Mouse (Mus musculus) heart, embryonic 11.5 days (tissue): Measurements from ENCODE around the gene Siglecg. TPM values are rescaled to one million over a fixed set of nuclear protein-coding genes. Genes with fewer than 3 reads are reported as not detected.
"Not testable (repeated sequence)": the region's sequence is repeated elsewhere in the genome, so short reads cannot be mapped to it uniquely, and the experiment has no call there.

Experiments
- ATAC-seq: fragments of 200-750 bp; cut with Nextera tagmentation; replicated peaks from 2 replicates; pipeline ENCODE4 v1.8.0; 2017; ENCODE audit warnings: moderate library complexity; ENCODE audit not compliant: insufficient number of reproducible peaks, low FRiP score, low TSS enrichment
- H3K27ac ChIP-seq: fragments of 300-500 bp; sonication (generic); 2 replicates; pipeline ENCODE4 v1.5.1; 2014; ENCODE audit warnings: mild to moderate bottlenecking, low read depth, low read length
- H3K27me3 ChIP-seq: fragments of 300-500 bp; sonication (generic); 2 replicates; pipeline ENCODE4 v1.6.1; 2014; ENCODE audit warnings: mild to moderate bottlenecking, low read length, mixed read lengths; ENCODE audit not compliant: control insufficient read depth, insufficient read depth
- H3K36me3 ChIP-seq: fragments of 300-500 bp; sonication (generic); 2 replicates; pipeline ENCODE4 v1.6.1; 2014; ENCODE audit warnings: mild to moderate bottlenecking, low read length, moderate library complexity, mixed read lengths; ENCODE audit not compliant: control insufficient read depth, insufficient read depth
- H3K4me1 ChIP-seq: fragments of 300-500 bp; sonication (generic); 2 replicates; pipeline ENCODE4 v1.6.1; 2014; ENCODE audit warnings: low read length; ENCODE audit not compliant: control insufficient read depth, insufficient read depth
- H3K4me2 ChIP-seq: fragments of 300-500 bp; sonication (generic); 2 replicates; pipeline ENCODE4 v1.6.1; 2014; ENCODE audit warnings: mild to moderate bottlenecking, moderate library complexity
- H3K4me3 ChIP-seq: fragments of 300-500 bp; sonication (generic); 2 replicates; pipeline ENCODE4 v1.5.1; 2014; ENCODE audit warnings: low read depth, low read length
- H3K9ac ChIP-seq: fragments of 300-500 bp; sonication (generic); 2 replicates; pipeline ENCODE4 v1.6.1; 2014; ENCODE audit warnings: mild to moderate bottlenecking, low read depth, low read length, moderate library complexity
- H3K9me3 ChIP-seq: fragments of 300-500 bp; sonication (generic); replicated peaks from 2 replicates; pipeline ENCODE4 v1.6.1; 2016; ENCODE audit warnings: low read length; ENCODE audit not compliant: control insufficient read depth
- WGBS: fragments of 180-500 bp; shearing (Covaris S2); extraction: QIAGEN DNeasy Blood & Tissue Kit; methylation state at CpG from one replicate; pipeline ENCODE4 v1.1.7; 2014; ENCODE audit not compliant: insufficient replicate concordance; 5-methylcytosine and 5-hydroxymethylcytosine counted together
- polyA plus RNA-seq: library from polyadenylated mRNA; unstranded; fragments of >200 nt; fragmentation: Nextera tagmentation; extraction: Ambion mirVana; gene quantifications from 2 replicates; pipeline ENCODE4 v1.2.1, GENCODE M21; 2014

Siglecg gene
- polyA plus RNA-seq, 1 experiment from 2014 or later: not detected

DNA sequence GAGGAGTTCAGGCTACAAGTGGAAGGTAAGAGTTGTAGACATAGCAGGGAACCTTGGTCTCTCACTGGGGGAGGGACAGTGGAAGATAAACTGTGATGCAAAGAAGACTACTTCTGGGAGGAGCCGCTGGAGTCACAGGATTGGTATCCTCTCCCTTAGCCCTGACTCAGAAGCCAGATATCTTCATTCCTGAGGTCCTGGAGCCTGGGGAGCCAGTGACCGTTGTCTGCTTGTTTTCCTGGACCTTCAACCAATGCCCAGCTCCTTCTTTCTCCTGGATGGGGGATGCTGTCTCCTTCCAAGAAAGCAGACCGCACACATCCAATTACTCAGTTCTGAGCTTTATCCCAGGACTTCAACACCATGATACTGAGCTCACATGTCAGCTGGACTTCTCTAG, 1.1 kb downstream of the Siglecg start:
- Histone ChIP-seq H3K4me2 (no peak overlapping the region), H3K27me3 (no peaks in the 10 kb centered on the region), H3K27ac (no peak overlapping the region), H3K4me1 (no peaks in the 10 kb centered on the region), H3K9ac (no peak overlapping the region), H3K36me3 (no peaks in the 10 kb centered on the region), H3K9me3 (no peaks in the 10 kb centered on the region), H3K4me3 (no peak overlapping the region)
- 48% methylated on average over 3 of the region's 3 CpGs for WGBS
- no peak for ATAC-seq

DNA sequence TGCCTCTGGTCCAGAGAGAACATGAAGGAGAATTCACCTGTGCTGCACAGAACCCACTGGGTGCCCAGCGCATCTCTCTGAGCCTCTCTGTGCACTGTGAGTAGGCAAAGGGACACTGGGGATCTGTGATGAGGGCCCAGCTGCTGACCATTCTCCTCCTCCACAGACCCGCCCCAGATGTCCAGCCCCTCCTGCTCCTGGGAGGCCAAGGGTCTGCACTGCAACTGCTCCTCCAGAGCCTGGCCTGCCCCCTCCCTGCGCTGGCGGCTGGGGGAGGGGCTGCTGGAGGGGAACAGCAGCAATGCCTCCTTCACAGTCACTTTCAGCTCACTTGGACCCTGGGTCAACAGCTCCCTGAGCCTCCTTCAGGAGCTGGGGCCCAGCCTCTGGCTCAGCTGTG, 3.7 kb downstream of the Siglecg start:
- H3K36me3 ChIP-seq, H3K4me1 ChIP-seq, H3K4me3 ChIP-seq, H3K9ac ChIP-seq, H3K4me2 ChIP-seq, H3K9me3 ChIP-seq, H3K27ac ChIP-seq, ATAC-seq, H3K27me3 ChIP-seq: not testable (repeated sequence)
- 31% methylated on average over 3 of the region's 4 CpGs for WGBS

DNA sequence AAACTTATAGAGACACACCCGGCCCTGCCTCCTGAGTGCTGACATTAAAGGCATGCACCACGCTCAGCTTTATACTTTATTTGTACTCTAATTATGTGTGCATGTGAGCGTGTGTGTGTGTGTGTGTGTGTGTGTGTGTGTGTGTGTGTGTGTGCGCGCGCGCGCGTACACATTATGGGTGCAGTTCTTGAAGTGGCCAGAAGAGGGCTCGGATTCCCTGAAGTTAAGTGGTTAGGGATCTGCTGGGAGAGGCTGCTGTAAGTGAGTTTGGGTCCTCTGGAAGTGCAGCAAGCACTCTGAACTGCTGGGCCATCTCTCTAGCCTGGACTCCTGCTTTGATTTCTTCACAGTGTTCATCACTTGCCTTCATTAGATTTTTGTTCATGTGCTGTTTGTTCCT, 9.3 kb downstream of the Siglecg start:
- no peak overlapping the region for H3K4me3 ChIP-seq
- WGBS: 76% methylated on average over 10 of the region's 10 CpGs
- H3K4me2 ChIP-seq: no peak overlapping the region
- no peaks in the 10 kb centered on the region for H3K9me3 ChIP-seq
- H3K27ac ChIP-seq: no peak overlapping the region
- ATAC-seq: no peak
- H3K27me3 ChIP-seq: no peaks in the 10 kb centered on the region
- no peak overlapping the region for H3K9ac ChIP-seq
- no peaks in the 10 kb centered on the region for H3K4me1 ChIP-seq
- H3K36me3 ChIP-seq: no peaks in the 10 kb centered on the region

DNA sequence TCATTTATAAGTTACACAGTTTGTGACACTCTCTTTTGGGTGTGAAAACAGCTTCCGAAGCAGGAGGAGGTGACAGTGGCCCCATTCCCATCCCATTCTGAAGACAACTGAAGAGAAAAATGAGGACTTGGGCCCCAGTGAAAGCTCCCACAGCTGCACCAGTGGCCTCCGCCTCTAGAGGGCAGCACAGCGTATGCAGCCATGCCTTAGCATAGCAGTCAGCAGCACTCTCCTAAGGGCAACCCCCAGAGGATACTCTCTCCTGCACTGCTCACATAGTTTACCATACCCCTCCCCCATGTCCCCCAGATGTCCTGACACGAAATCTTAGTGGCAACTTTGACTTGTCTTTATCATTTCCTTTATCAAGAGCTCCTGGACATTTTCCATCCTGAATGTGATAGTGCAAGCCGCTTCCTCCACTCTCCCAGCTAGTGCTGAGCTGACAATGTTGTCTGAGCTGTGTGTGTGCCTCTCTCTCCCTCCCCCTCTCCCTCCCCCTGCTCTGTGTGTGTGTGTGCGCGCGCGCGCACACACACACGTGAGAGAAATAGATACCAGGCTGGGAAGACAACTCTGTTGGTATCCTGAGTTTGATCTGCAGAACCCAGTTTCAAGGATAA, 15.1 kb downstream of the Siglecg start:
- no peaks in the 10 kb centered on the region for H3K36me3 ChIP-seq

DNA sequence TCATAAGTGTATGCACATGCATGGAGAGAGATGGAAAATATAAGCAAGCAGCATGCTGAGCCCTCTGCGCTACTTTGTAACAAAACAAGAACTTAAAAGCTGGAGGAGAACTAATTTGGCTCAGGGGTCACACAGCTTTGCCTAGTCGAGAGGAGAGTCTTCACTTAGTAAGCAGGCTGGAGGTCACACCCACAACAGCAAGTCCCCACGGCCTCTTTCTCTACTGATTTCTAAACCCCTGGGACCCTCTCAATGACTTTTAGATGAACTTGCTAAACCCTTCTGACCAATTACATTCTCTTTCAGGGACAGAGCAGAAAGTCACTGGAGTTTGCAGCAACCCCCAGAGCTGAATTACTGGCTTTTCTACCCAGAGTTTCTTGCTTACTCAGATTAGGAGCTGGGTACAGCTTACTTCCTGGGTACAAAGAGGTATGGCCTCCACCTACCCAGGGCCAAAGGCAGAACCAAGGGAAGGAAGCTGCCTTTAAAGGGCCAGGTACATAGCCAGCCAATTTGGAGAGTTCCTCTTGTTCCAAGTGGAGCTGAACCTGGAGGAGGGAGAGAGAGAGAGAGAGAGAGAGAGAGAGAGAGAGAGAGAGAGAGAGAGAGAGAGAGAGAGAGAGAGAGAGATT, 16.1 kb downstream of the Siglecg start:
- H3K36me3 ChIP-seq: no peaks in the 10 kb centered on the region

More for the DNA sequence above, 15.1 kb downstream of the Siglecg start:
- WGBS: 11% methylated on average over 11 of the region's 11 CpGs
- Histone ChIP-seq H3K4me3 (no peak overlapping the region), H3K4me2 (peak overlapping the region; percentile 47), H3K4me1 (no peaks in the 10 kb centered on the region), H3K9ac (no peak overlapping the region), H3K27ac (no peak overlapping the region), H3K9me3 (no peaks in the 10 kb centered on the region), H3K27me3 (no peaks in the 10 kb centered on the region)
- peak; percentile 79 for ATAC-seq

DNA sequence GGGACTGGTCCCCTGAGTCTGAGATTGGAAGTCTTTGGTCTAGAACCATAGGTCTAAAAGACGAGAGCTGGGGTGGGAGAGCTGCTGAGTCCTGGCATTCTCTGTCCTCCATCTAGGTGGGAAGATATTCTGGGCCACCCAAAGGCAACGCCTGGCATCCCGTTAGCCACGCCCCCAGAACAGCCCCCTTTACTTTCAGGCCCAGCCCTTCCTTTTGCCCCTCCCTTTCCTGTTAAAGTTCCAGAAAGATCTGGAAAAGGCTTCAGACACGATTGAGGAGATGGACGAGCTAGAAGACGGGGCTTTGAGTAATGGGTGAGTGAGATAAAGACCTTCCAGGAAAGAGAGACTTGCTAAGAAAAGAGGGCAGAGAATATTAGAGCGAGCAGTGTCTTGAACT, 19.4 kb downstream of the Siglecg start, which contains the start of gene Lim2:
Gene Lim2, plus strand, starts transcription at position 265 of the 400 bp plus-strand sequence.
- ATAC-seq: no peak
- H3K27me3 ChIP-seq: no peaks in the 10 kb centered on the region
- H3K4me1 ChIP-seq: no peaks in the 10 kb centered on the region
- no peak within 1 kb of the TSS for H3K4me2 ChIP-seq
- no peaks in the 10 kb centered on the region for H3K36me3 ChIP-seq
- H3K9ac ChIP-seq: no peak within 1 kb of the TSS
- no peak within 1 kb of the TSS for H3K27ac ChIP-seq
- 74% methylated on average over 8 of the region's 8 CpGs for WGBS
- no peaks in the 10 kb centered on the region for H3K9me3 ChIP-seq
- no peak within 1 kb of the TSS for H3K4me3 ChIP-seq

More for the DNA sequence above, 16.1 kb downstream of the Siglecg start:
- ATAC-seq: no peak
- WGBS: 54% methylated on average over 3 of the region's 3 CpGs
- Histone ChIP-seq H3K9me3 (no peaks in the 10 kb centered on the region), H3K9ac (no peak overlapping the region), H3K27ac (no peak overlapping the region), H3K4me3 (no peak overlapping the region), H3K27me3 (no peaks in the 10 kb centered on the region), H3K4me2 (no peak overlapping the region), H3K4me1 (no peaks in the 10 kb centered on the region)

DNA sequence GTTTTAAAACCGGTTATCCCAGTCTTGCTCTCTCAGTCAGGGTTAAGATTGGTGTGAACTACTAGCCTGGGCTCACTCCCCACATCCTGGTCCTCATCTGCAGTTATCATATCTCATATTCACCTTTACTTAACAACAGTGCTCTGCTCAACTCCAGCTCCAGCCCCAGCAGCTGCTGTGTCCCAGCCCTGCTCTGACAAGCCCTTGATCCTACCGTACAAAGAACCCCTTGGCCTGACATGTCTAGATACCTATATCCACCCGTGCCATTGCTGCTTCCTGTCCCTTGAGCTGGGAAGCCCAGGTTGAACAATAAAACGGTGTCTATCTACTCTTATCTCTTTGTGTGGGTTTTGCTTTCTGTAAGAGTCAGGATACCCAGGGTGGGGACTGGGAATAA, 21.5 kb downstream of the Siglecg start:
- 32% methylated on average over 4 of the region's 4 CpGs for WGBS
- no peak overlapping the region for H3K4me3 ChIP-seq
- ATAC-seq: no peak
- no peak overlapping the region for H3K27ac ChIP-seq
- no peak overlapping the region for H3K4me2 ChIP-seq
- H3K9ac ChIP-seq: no peak overlapping the region
- H3K27me3 ChIP-seq: no peaks in the 10 kb centered on the region
- no peaks in the 10 kb centered on the region for H3K9me3 ChIP-seq
- no peaks in the 10 kb centered on the region for H3K36me3 ChIP-seq
- no peaks in the 10 kb centered on the region for H3K4me1 ChIP-seq

DNA sequence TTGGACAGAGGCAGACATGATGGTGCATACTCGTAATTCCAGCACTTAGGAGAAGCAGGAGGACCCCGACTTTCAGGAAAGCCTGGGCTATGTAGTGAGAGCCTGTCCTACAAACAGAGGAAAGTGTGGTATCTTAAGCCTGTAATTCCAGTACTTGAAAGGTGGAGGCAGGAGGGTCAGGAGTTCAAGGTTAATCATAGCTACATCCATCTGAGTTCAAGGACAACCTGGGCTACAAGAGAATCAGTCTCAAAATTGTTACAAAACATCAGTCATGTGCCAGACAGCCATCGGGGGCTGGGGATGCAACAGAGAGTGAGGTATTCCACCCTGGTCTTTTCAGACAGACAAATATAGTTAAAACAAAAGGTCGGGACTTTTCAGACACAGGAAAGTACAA, 24.9 kb downstream of the Siglecg start:
- 63% methylated on average over 4 of the region's 4 CpGs for WGBS
- no peak overlapping the region for H3K4me3 ChIP-seq
- no peak for ATAC-seq

DNA sequence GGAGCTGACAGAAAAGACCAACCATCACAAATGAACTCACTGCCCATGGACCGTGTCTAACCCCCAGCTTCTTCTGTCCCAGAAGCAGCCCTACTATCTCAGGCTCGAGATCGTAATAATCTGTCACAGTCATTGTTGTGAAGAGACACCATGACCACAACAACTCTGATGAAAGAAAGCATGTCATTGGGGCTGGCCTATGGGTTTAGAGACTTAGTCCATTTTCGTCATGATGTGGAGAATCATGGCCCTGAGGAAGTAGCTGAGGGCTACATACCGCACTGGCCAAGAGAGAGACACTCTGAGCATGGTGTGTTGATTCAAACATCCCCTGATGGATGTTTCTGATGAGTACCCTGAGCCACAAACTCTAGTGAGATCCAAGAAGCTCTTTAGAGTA, 26.7 kb downstream of the Siglecg start:
- Histone ChIP-seq H3K4me3 (no peak overlapping the region), H3K27me3 (peaks cover 2% of the 10 kb centered on the region; the same call in 1 of the 2 replicates), H3K4me1 (no peaks in the 10 kb centered on the region), H3K9ac (no peak overlapping the region), H3K27ac (no peak overlapping the region), H3K9me3 (no peaks in the 10 kb centered on the region), H3K4me2 (no peak overlapping the region), H3K36me3 (no peaks in the 10 kb centered on the region)
- WGBS: 85% methylated on average over 5 of the region's 5 CpGs
- no peak for ATAC-seq

More for the DNA sequence above, 24.9 kb downstream of the Siglecg start:
- Histone ChIP-seq H3K27ac (no peak overlapping the region), H3K9me3 (no peaks in the 10 kb centered on the region), H3K27me3 (no peaks in the 10 kb centered on the region; the same call in 1 of the 2 replicates), H3K36me3 (no peaks in the 10 kb centered on the region), H3K9ac (no peak overlapping the region), H3K4me1 (no peaks in the 10 kb centered on the region), H3K4me2 (no peak overlapping the region)
